Mouse (Mus musculus) E14TG2a.4 (cell line): ENCODE data around the gene Gpr19.

ENCODE experiments used
- CTCF ChIP-seq: conservative IDR thresholded peaks from 2 replicates; pipeline ENCODE4 v1.5.1; 2014; ENCODE audit warnings: low read length
- NANOG ChIP-seq: IDR thresholded peaks from 2 replicates; pipeline ENCODE4 v1.6.1; 2014; ENCODE audit warnings: borderline replicate concordance, low read length, mixed read lengths
- POU5F1 ChIP-seq: IDR thresholded peaks from 2 replicates; pipeline ENCODE4 v1.6.1; 2014; ENCODE audit warnings: low read length, borderline replicate concordance

DNA sequence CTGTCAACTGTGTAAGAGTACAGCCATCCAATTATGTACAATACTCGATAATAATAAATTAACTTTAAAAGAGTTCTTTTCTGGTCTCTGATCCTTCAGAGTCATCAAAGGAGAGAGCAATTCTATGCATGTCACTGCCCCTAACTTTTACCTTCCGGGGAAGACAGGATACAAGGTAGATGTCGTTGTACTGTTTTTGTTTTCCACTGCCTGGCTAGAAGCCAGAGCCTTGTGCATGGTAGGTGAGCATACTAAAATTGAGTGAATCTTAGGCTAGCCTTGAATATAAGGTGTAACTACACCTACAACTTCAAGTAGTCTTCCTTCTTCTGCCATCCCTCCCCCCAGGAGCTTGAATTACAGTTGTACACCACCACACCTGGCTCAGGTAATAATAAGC is 32.8 kb upstream of the Gpr19 start:
- TF ChIP-seq CTCF (no peak), NANOG (no peak), POU5F1 (no peak)
